Mouse (Mus musculus): ENCODE data around the gene Zfp62.
A peak's percentile ranks its signal among the peaks of the same experiment; 100 is the strongest.

The Zfp62 gene

DNA sequence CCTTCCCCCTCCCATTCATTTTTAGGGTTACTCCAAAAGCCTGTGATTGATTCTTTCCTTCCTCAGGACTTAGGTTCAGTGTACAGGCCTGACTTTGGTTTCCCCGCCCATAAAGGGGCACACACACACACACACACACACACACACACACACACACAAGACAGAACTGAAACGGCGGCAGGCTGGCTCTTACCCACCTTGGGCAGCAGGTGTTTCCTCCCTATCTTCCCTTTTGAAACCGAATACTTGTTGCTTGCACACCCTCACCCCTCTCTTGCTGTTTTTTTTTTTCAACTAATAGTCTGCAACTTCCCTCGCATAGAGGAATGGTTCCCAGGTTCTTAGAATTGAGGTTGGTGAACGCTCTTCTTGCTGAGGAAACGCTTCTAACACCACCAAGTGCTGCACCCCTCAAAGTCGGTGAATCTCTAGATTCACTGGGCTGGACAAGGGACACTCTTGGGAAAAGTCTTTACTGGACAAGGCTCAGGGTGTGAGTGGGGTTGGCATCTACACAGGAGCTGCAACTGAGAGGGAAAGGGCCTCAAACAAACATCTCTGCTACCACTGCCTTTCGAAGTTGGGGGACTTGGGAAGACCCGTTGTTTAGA lies 46.8 kb downstream of the Zfp62 start:
- peak; percentile 95 for DNase-seq

DNA sequence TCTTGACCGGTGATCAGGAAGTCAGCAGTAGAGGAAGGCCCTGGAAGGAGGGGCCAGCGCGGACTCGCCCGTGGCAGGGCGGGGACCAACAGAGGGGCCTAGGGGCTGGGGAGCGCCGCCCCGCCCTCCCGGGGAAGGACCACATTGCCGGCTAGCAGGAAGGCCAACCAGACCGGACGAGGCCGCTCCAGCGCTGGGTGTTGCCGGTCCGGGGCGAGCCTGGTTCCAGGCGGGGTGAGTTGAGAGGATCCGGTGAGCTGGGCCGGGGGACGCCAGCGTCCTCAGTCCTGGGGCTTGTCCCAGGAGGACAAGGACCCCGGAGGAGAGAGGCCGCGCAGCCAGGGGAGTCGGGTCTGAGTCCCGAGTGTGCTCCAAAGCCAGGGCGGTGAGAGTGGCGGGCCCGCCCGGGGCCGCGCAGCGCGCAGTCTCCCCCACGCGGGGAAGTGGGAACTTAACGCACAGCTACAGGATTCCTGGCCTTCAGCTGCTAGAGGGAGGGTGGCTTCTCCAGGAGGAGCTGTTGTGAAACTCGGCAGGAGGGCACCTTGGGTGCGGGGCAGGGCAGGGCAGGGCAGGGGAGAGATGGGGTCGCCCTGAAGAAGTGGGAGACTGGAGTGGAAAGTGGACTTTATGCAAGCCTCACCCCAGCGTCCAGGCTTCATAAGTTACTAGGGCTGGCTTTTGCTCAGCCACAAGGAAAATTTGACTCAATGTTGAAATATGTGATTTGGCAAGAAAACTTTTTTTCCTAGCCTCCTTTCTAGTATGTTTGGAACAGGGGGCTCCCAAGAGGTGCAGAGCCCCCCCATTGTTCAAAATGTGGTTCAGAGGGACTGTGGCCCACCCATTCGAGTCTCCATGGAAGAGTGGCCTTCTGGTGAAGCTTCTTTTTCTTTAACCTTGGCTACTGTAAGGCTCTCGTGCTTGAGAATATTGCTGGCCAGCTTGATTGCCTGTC lies 47.6 kb downstream of the Zfp62 start:
- peak; percentile 100 for DNase-seq

DNA sequence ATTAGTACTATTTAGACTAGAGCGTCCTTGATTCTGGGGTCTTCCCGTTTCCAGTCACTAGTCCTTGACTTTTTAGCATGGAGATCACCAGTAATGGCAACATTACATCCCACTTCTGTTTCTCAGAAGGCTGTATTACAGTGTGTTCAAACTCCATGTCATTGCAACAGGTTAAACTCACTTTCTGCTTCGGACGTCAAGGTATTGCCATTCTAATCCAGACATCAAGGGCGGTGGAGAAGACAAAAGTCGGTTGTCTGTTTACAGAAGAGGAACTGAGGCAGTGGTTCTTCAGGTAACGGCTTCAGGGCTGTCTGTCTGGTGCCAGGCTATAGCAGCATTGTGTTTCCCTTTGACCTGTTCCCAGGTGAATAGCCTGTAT lies 48.3 kb downstream of the Zfp62 start:
- no peak for DNase-seq

GRCm38 (mm10) chr11:49252048-49252447 lies 49.0 kb downstream of the Zfp62 start:
- peak; percentile 68 for DNase-seq

- peak; percentile 94 for DNase-seq
Observed at GRCm38 (mm10) chr11:49253035-49253434, 49.9 kb downstream of the Zfp62 start.

GRCm38 (mm10) chr11:49259296-49259695 lies 56.2 kb downstream of the Zfp62 start:
- DNase-seq, result no peak

GRCm38 (mm10) chr11:49259829-49260228 lies 56.7 kb downstream of the Zfp62 start:
- DNase-seq, result peak; percentile 81

GRCm38 (mm10) chr11:49260598-49261312 lies 57.7 kb downstream of the Zfp62 start:
- DNase-seq, result peak; percentile 96

DNA sequence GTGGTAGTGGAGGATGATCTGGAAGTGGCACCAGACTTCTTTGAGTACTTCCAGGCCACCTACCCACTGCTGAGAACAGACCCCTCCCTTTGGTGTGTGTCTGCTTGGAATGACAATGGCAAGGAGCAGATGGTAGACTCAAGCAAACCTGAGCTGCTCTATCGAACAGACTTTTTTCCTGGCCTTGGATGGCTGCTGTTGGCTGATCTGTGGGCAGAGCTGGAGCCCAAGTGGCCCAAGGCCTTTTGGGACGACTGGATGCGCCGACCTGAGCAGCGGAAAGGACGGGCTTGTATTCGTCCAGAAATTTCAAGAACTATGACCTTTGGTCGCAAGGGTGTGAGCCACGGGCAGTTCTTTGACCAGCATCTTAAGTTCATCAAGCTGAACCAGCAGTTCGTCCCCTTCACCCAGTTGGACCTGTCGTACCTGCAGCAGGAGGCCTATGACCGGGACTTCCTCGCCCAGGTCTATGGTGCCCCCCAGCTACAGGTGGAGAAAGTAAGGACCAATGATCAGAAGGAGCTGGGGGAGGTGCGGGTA lies 58.3 kb downstream of the Zfp62 start:
- no peak for DNase-seq

DNA sequence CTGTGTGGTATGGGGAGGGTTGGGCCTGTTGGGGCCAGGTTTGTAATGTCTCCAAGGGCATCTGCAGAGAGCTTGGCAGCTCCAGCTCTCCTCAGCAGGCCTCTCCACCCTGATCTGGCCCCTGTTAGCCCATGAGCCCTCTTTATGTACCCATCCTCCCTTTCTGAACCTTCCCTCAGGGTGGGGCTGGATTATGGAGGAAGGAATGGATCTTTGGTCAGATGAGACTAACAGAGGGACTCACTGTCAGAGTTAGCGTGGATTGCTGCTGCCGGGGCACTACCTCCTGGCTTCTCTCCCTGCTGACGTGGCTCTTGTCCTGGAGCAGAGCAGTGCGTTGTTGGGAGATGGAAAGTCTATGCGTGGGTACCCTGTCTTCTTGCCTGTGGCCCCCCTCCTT lies 59.2 kb downstream of the Zfp62 start:
- peak; percentile 92 for DNase-seq

DNA sequence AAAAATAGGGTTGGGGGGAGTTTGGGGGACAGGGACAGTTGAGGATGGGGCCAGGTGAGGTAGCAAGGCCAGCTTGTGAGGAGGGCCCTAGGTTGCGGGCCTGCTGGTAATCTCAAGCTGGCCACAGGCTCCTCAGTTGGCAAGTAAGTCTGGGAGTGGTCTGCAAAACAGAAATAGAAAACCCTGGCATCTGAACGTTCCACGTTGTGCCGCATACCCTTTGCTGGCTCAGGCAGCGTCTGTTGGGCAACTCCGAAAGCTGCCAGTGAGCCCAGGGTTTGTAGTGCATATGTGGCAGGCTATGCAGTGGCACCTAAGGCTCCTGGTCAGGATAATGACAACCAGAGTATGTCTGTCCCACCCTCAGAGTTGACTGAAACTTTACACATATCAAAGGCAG lies 60.1 kb downstream of the Zfp62 start:
- no peak for DNase-seq

GRCm38 (mm10) chr11:49264081-49264480 lies 61.0 kb downstream of the Zfp62 start:
- peak; percentile 90 for DNase-seq

DNA sequence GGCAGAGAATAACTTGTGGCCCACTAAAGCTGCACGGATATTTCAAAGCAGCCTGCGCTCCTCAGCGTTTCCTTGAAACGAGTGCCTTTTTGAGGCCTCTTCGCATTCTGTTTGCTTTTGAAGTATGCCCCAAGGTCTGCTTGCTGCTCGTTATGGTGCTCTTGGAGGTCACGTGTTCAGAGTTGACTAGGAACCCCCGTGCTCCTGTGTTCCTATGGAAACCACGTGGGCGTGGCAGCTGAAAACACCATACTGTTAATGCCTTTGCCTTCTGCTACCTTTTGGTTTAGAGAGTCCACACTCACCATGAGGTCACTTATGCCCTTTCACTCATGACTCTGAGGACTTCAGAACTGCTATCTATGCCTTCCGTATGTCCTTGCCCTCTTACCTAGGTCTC lies 61.5 kb downstream of the Zfp62 start:
- DNase-seq, result no peak

GRCm38 (mm10) chr11:49265101-49265500 lies 62.0 kb downstream of the Zfp62 start:
- DNase-seq, result peak; percentile 78

DNA sequence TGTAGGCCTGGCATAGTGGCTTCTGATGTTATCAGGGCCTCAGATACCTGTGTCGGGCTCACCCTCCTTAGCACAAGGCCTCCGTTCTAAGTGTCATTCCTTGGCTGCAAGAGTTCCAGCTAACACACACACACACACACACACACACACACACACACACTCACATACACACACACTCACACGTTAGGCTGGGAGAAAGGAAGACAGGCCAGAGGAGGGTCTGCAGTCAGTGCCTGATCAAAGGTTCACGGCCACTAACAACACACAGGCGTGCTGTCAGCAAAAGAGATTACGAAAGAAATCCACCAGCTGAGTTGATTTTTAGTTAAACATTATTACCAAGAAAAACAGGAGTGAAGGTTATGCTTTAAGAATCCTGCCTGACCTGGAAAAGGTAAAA lies 63.6 kb downstream of the Zfp62 start:
- peak; percentile 76 for DNase-seq

GRCm38 (mm10) chr11:49267316-49267715 lies 64.2 kb downstream of the Zfp62 start:
- peak; percentile 87 for DNase-seq

DNA sequence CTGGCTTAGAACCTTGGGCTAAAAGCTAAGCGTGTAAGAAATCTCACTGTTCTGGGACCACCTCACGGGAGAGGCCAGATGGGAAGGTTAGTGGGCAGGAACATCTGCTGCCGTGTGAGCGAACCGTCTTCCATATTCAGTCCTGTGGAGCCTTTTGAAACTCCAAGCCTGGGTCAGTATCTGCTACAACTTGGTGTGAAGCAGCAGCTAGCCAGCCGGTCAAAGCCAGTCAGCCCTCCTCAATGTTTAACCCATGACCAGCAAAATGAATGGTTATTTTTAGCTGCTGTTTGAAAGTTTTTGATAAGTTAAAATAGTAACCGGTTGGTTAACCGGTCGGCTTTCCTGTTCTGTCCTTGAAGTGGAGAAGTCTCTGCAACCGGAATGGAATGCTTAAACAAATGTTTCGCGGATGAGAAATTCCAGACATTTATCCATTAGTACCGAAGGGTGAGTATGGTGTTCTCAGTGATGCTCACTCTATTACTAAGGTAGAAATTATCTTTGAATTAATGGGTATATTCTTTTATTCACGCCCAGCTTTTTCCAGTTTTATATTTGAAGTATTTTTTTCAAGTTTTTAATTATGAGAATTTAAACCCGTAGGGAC lies 65.0 kb downstream of the Zfp62 start:
- peak; percentile 91 for DNase-seq
